Mouse (Mus musculus) heart, postnatal 10 days (tissue): ENCODE results near the gene Pin1rt1. TPM values are rescaled to one million over a fixed set of nuclear protein-coding genes. Genes with fewer than 3 reads are reported as not detected.
A peak's percentile ranks its signal among the peaks of the same experiment; 100 is the strongest.

Experiments used
- DNase-seq, 2 experiments: peaks; one replicate each; pipeline ENCODE4 v3.0.0; 2021
- intact Hi-C: fragments of 180-260 bp; cut with DNase I; formaldehyde crosslinking; loops from one replicate; pipeline ENCODE4 v1.15.1; 2025
- total RNA-seq, 2 experiments: library from RNA; stranded (reverse); gene quantifications; 2 replicates each; pipeline ENCODE4 v1.2.3; 2021

The Pin1rt1 gene
- total RNA-seq, 2 experiments from 2014 or later, result not detected

DNA sequence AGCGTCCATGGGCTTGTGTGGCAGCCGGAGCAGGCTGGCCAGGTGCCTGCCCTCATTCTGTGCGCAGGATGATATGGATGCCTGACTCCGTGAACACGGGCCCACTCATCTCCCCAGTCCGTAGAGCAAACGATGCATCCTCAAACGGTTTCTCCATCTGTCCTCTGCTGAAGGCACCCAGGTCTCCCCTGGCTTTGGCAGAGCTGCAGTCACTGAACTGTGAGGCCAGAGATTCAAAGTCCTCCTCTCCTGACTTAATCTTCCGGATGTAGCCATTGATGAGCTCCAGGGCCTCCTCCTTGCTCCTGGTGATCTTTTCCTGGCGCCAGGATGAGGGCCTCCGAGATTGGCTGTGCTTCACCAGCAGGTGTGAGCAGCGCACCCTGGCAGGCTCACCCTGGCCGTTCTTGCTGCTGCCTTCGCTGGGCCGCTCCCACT is 1.9 kb downstream of the Pin1rt1 start:
- intact Hi-C loops, result no loop called here
- peak in 1 of 2 experiments; percentile 8 for DNase-seq

DNA sequence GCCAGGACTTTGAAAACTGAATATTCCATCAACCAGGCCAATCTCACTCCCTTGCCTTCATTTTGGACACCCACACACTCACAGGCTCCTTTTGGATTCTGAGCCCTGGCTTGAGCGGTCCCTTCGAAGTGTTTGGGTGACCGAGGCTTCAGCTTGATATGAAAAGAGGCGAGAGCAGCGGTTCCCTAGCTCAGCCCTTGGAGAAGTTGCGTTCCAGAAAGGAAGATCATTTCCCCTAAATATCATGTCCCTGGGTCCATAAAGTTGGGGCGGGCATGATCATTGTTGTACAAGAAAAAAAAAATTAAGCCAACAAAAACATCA is 3.7 kb downstream of the Pin1rt1 start:
- DNase-seq, result no peak
- intact Hi-C loops, result no loop called here

DNA sequence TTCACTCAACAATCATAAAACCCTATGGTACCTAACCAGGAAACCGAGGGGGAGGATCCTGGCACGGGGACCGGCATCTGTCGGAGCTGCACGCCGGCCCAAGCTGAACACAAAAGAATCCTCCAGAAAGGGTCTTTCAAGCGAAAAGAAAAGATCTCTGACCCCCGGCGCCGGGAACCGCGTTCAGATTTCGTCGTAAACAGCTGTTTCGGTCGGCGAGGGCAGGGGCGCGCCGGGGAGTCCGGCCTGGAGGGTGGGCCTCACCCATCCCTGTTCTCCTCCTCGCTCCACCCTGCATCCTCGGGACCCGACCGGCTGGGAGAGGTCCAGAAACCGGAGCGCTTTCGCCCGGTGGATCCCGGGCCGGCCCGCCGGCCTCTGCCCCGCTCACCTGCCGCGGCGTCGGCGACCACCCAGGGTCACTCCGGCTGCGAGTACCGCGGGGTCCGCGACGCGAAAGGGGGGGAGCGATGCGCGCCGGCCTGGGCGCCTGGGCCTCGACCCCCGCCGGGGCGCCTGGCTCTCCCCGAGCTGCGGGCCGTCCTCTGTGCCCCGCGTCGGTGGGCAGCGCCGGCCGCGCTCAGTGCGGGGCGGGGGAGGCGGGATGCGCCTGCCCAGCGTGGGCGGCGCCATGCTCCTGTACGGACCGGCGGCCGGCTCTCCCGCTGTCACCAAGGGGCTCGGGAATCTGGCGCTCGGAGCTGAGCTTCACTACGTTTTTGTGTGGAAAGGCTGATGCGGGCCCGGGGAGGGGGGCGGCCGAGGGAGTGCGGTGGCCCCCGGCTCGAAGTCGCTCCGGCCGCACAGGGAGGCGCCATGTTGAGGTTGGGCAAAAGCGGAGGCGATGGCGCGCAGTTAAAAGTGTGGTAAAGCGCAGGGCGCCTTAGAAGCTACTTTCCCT is 4.3 kb downstream of the Pin1rt1 start, which contains the start of gene Tcp11l1:
Tcp11l1 (minus strand) TSS at position 585 of the 901 bp plus-strand sequence.
- peak; percentile 69 to 76 for DNase-seq

DNA sequence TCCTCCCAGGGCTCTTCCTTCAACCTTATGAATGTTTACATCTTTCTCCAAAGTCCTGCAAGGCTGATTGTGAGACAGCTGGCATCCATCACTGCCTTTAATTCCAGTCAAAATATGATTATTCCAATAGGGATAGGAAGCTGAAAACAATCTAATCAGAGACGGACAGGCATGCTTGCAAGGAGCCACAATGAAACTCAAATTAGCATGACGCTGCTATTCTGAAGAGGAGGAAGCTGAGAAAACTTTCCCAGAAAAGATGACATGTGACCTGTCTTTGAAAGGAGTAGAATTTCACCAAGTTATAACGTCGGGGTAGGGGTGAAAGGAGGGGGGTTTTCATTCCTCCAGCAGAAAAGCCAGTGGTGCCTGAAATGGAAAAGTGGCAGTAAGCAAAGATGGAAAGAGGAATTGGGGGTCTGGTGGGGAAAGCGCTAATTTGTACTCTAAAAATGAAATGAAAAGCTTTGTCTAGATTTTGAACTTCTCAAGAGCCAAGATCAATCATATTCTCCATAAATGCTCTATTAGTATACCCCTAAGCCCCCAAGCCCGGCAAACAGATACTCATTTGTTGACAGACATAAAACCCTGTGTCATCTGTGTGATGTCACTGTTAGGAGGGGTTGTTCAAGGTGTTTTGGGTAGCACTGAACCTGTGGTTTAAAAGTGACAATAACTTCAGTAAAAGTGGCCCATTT is 5.4 kb downstream of the Pin1rt1 start:
- intact Hi-C loops, result no loop called here

More for the DNA sequence above, 4.3 kb downstream of the Pin1rt1 start, which contains the start of gene Tcp11l1:
- intact Hi-C loops, result no loop called here

DNA sequence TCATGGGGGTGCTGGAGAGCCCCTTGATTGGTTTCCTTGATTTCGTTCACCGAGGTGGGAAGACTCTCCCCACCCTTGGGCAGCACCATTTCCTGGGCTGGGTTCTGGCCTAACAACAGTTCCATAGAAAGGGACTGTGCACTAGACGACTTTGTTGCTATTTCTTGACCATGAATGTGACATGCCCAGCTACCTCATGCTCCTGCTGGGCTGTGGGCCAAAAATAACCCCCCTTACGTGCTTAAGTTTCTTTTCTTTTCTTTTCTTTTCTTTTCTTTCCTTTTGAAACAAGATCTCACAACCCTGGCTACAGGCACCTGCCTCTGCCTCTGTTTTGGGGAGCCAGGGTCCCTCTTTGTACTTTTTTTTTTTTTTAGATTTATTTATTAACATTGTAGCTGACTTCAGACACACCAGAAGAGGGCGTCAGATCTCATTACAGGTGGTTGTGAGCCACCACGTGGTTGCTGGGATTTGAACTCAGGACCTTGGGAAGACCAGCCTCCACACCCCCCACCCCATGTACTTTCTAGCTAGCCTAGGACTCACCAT is 6.3 kb downstream of the Pin1rt1 start:
- intact Hi-C loops, result no loop called here

More for the DNA sequence above, 5.4 kb downstream of the Pin1rt1 start:
- DNase-seq, result no peak

DNA sequence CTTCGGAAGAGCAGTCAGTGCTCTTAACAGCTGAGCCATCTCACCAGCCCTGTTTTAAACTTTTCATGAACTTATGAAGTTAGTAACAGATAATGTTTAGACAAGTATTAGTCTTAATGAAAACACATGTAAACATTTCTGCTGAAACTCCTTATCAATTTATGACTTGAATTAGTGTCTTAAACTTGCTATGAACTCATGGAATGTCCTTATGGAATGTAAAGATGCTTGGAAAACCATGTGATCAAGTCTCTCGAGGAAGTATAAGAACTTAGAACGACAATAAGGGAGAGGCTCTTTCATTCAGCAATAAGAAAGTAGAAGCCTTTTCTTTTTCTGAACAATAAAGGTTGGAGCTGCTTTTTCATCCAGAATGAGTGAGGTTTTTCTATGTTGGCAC is 11.8 kb downstream of the Pin1rt1 start:
- DNase-seq, result no peak
- intact Hi-C loops, result no loop called here

More for the DNA sequence above, 6.3 kb downstream of the Pin1rt1 start:
- no peak for DNase-seq

DNA sequence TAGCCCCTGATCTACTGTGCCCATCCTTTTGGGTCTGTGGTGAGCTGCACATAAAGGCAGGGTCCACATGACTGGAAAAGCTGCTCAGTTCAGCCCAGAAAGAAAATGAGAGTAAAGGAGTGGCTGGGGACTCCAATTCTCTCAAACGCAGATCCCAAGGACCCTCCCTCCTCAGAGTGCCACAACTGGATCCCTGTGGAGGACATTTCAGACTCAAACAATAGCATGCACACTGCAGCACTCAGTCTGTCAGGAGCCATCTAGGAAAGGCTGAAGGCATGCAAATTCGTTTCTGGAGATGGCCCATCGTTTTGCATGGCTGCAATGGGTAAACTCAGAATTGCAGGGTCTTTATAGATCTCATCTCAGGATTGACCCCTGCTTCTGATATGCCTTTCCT is 13.0 kb downstream of the Pin1rt1 start:
- no peak for DNase-seq
- intact Hi-C loops, result no loop called here

DNA sequence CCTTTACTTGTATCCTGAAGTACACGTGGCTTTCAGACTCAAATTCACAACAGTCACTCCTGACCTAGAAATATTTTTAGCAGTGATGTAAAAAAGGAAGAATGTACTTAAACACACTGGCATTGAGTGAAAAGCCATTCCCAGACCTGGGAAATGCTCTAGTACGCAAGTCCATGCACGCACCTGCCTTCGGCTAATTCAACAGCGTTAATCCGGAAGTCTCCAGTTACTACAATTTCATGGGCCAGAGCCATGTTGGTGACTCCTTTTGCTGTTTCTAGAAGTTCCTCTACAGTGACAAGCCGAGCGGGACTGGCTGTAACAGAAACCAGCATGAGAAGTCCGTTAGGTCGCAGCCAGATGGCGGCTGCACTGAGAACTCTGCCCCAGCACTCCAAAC is 16.5 kb downstream of the Pin1rt1 start:
- no peak for DNase-seq
- intact Hi-C loops, result no loop called here

DNA sequence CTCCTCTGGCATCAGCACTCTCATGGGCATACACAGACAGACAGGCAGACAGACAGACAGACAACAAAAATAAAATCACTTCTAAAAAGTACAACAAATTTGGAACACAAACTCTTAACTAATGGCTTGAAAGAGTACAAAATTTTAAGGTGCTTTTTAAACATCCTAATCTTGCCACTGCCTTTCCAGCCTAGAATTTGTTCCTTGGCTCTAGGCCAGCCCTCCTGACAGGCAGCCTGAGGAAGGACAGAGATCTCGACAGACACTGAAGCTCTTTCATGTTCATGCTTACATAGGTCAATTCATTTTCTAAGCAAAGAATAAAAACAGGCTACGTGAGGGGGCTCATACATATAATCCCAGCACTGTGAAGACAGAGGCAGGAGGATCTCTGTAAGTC is 23.6 kb downstream of the Pin1rt1 start:
- DNase-seq, result no peak
- intact Hi-C loops, result no loop called here

DNA sequence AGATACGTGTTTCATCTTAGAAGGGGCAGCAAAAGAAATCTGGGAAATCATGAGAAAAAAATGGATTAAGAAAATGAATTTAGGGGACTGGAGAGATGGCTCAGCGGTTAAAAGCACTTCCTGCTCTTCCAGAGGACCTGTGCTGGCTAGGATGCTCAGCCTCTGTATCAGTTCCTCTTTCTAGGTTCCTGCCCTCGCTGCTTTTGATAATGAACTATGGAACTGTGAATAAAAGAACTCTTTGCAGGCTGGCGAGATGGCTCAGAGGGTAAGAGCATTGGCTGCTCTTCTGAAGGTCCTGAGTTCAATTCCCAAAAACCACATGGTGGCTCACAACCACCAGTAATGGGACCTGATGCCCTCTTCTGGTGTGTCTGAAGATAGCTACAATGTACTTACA is 25.5 kb downstream of the Pin1rt1 start:
- intact Hi-C loops, result no loop called here

DNA sequence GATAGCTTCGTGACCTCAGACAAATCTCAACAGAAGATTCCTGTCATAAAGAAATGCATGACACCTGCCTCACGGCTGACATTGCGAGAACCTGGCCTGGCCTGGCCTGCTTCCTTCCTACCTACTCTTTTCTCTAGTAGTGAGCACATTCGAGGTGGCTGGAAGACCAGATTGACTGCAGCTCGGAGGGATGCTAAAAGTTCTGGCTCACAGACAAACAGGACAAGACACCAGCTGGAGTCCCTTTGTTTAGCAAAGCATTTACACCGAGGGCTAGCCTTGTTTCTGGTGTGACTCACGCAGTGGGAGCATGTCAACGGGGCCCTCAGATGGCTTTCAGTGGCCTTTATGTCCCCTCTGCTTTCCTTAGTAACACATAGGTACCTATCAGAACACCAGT is 27.5 kb downstream of the Pin1rt1 start:
- no peak for DNase-seq
- intact Hi-C loops, result loop anchor here (5.0 to 10.0 kb wide), 2 partner anchors 199 to 546 kb away; no protein-coding TSS in a partner anchor

More for the DNA sequence above, 25.5 kb downstream of the Pin1rt1 start:
- no peak for DNase-seq

DNA sequence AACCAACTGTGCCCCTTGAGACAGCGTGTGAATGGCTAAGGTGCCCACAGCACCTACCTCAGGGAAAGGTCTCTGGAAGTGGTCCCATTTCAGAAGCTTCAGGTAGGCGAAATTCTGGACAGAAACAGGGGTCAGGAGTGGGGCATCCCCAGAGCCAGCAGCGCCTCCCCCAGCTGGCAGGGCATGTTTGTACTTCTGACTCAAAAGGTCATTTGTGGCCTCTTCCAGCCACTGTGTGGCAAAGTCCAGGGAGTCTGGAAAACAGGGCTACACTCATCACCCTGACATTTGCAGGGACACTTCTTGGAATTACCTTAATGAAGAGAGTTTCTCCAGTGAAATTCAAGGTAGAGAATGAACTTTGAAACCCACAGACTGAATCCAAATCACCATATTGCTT is 27.9 kb downstream of the Pin1rt1 start:
- intact Hi-C loops, result loop anchor here (5.0 to 10.0 kb wide), 2 partner anchors 199 to 546 kb away; no protein-coding TSS in a partner anchor
- DNase-seq, result no peak

DNA sequence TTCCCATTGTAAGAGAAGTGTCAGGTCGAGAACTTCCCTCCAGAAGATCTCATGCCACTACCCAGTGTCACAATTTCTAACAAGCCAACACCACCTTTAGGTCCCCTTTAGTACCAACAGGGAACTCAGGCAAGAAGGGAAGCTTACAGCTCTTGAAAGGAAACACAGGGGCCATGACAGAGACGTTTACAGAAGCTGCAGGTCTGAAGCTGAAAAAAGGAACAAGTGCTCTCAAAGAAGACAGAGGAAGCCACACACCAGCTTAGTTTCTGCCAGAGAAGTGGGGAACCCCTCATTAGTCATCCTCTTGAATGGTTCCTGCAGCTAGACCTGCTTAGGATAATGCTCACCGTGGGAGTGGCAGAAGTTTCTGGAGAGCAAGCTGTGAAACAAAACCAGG is 28.9 kb downstream of the Pin1rt1 start:
- intact Hi-C loops, result loop anchor here (5.0 to 10.0 kb wide), 2 partner anchors 200 to 548 kb away; no protein-coding TSS in a partner anchor
- DNase-seq, result no peak

DNA sequence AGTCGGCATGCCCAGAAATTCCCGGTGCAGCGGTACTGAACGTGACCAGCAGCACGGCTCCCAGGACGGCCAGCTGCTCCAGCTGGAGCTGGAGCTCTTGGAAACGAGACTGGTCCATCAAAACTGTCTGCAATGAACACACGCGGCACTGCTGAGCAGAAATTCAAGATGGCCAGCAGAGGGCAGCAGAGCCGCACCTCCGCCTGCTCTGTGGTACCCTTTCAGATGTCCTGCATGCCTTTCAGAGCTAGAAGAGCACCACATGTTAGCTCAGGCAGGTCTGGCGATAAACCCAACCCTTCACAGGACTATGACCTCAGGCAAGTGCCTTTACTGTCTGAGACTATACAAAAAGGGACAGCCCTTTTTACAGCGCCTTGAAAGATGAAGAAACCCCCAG is 30.8 kb downstream of the Pin1rt1 start:
- intact Hi-C loops, result loop anchor here (1.0 to 10.0 kb wide), 4 partner anchors 63 to 549 kb away; no protein-coding TSS in a partner anchor

DNA sequence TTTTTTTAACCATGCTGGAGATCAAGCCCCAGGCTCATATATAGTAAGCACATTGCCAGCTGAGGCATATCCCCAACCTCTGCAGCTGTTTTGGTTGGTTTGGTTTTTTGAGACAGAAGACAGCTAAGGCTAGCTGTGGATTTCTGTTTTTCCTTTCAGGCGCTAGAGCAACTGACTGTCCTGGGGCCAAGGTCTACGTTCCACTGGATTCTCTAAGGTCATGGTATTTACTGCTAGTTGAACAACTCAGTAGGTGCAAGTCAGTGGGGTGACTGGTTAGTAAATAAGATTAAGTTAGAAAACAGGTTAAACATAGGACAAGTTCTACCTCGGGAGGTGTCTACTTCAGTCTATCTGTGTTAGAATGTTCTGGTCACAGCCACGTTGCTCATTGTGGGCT is 31.4 kb downstream of the Pin1rt1 start:
- DNase-seq, result no peak
- intact Hi-C loops, result loop anchor here (1.0 to 10.0 kb wide), 4 partner anchors 64 to 550 kb away; no protein-coding TSS in a partner anchor

More for the DNA sequence above, 30.8 kb downstream of the Pin1rt1 start:
- peak; percentile 87 to 90 for DNase-seq

DNA sequence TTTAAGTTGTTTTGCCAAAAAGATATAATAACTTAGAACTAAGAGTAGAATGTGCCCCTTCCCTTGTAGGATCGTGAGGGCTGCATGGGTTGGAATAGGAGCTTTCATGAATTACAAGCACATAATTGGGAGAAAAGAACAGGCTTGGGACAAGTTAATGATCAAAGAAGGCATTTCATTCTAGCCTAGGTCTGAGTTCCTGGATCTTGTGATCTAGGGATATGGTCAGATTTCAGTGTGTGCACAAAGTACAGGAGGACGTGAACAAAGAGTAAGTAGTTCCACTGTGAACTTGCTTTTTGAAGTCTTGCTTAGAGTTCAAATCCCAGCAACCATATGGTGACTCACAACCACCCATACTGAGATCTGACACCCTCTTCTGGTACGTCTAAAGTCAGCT is 38.9 kb downstream of the Pin1rt1 start:
- intact Hi-C loops, result loop anchor here (10.0 kb wide), 1 partner anchor 543 kb away; no protein-coding TSS in a partner anchor
- DNase-seq, result no peak

DNA sequence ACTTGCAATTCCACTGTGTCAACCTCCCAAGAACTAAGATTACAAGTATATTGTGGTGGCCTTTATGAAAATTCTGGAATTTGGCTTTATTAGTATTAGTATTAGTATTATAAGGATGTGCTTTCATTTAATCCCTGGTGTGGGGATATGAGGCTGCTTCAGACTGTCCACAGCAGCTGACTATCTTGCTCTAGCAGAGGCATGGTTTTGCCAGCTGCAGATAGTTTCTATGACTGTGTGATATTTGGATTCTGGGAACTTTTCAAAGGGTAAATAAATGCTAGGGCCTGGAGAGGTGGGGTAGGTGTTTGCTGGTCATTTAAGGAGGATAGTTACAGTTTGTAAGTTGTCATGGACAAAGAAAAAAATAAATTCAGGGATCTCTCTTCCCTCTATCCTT is 44.5 kb downstream of the Pin1rt1 start:
- intact Hi-C loops, result loop anchor here (10.0 kb wide), 1 partner anchor 537 kb away; no protein-coding TSS in a partner anchor
- DNase-seq, result no peak

DNA sequence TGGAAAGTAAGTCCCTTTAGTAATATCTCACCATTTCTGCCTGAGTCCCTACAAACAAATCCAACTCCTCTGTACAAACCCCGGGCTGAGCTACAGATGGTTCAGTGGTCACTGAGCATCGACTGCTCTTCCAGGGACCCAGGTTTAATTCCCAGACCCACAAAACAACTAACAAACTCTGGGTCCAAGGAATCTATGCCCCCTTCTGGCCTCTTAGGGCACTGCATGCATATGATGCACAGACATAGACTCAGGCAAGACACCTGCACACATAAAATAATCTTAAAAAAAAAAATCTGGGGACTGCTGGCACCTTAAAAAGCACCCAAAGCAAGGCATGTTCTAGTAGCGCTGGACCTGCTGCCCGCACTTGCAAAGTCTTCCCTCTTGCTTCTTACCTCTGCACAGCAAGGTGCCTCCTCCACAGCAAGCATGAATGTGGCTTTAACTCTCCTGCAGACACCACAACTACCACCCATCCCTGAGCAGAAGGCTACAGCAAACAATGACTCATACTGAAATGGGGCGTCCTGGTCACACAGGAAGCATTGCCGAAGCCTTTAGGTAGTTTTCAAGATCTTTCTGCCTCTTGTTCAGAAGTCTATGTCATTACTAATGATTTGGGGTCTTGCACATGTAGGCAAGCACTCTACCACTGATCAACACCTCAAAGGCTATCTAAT is 46.9 kb downstream of the Pin1rt1 start:
- DNase-seq, result no peak

More for the DNA sequence above, 46.9 kb downstream of the Pin1rt1 start:
- intact Hi-C loops, result loop anchor here (10.0 kb wide), 1 partner anchor 224 kb away; no protein-coding TSS in a partner anchor
